Mouse (Mus musculus) cerebellum, adult 2 months (tissue): ENCODE data around the gene Cst6.

Experiments
- CTCF ChIP-seq: fragments of 200-500 bp; IDR thresholded peaks from 2 replicates; pipeline ENCODE4 v1.5.1; 2011; ENCODE audit warnings: low read depth, mild to moderate bottlenecking, control low read depth, low read length, moderate library complexity, borderline replicate concordance; ENCODE audit not compliant: insufficient read depth
- POLR2A ChIP-seq: fragments of 200-500 bp; IDR thresholded peaks from 2 replicates; pipeline ENCODE4 v1.6.1; 2011; ENCODE audit warnings: low read length, control low read depth, borderline replicate concordance; ENCODE audit not compliant: insufficient read depth

- TF ChIP-seq CTCF = no peak
- TF ChIP-seq POLR2A = no peak
Observed at GRCm38 (mm10) chr19:5367455-5367854, 18.1 kb upstream of the Cst6 start.
